Mouse (Mus musculus) intestine, embryonic 14.5 days (tissue): ENCODE results near the gene Vrk1. TPM values are rescaled to one million over a fixed set of nuclear protein-coding genes. Genes with fewer than 3 reads are reported as not detected.

Experiments used
- ATAC-seq: fragments of 200-750 bp; cut with Nextera tagmentation; replicated peaks from 2 replicates; pipeline ENCODE4 v1.8.0; 2017; ENCODE audit warnings: low read depth, moderate number of reproducible peaks, moderate TSS enrichment, moderate library complexity; ENCODE audit not compliant: low FRiP score, low TSS enrichment
- DNase-seq: peaks from one replicate; pipeline ENCODE4 v3.0.0-alpha.2; 2018; ENCODE audit warnings: low spot score
- H3K27ac ChIP-seq: fragments of 300-500 bp; sonication (generic); 2 replicates; pipeline ENCODE4 v1.5.1; 2014; ENCODE audit warnings: low read depth, mild to moderate bottlenecking, control low read depth
- H3K27me3 ChIP-seq: fragments of 300-500 bp; sonication (generic); replicated peaks from 2 replicates; pipeline ENCODE4 v1.6.1; 2014; ENCODE audit warnings: low read length, control low read depth; ENCODE audit not compliant: control insufficient read depth, insufficient read depth
- H3K36me3 ChIP-seq: fragments of 300-500 bp; sonication (generic); 2 replicates; pipeline ENCODE4 v1.6.1; 2014; ENCODE audit warnings: low read length, control low read depth; ENCODE audit not compliant: control insufficient read depth, insufficient read depth
- H3K4me1 ChIP-seq: fragments of 300-500 bp; sonication (generic); replicated peaks from 2 replicates; pipeline ENCODE4 v1.6.1; 2014; ENCODE audit warnings: low read length, control low read depth, mixed read lengths; ENCODE audit not compliant: control insufficient read depth, insufficient read depth
- H3K4me2 ChIP-seq: fragments of 300-500 bp; sonication (generic); 2 replicates; pipeline ENCODE4 v1.6.1; 2014; ENCODE audit warnings: low read length
- H3K4me3 ChIP-seq: fragments of 300-500 bp; sonication (generic); 2 replicates; pipeline ENCODE4 v1.5.1; 2014; ENCODE audit warnings: low read depth, low read length, control low read depth, mixed read lengths
- H3K9ac ChIP-seq: fragments of 300-500 bp; sonication (generic); 2 replicates; pipeline ENCODE4 v1.6.1; 2014; ENCODE audit warnings: mild to moderate bottlenecking, low read length
- H3K9me3 ChIP-seq: fragments of 300-500 bp; sonication (generic); 2 replicates; pipeline ENCODE4 v1.6.1; 2016; ENCODE audit warnings: low read length, control low read depth; ENCODE audit not compliant: control insufficient read depth
- WGBS: fragments of 180-500 bp; shearing (Covaris S2); extraction: QIAGEN DNeasy Blood & Tissue Kit; methylation state at CpG from one replicate; pipeline ENCODE4 v1.1.7; 2014; 5-methylcytosine and 5-hydroxymethylcytosine counted together
- polyA plus RNA-seq: library from polyadenylated mRNA; unstranded; fragments of >200 nt; fragmentation: Nextera tagmentation; extraction: Ambion mirVana; gene quantifications from 2 replicates; pipeline ENCODE4 v1.2.1, GENCODE M21; 2014

The Vrk1 gene
- polyA plus RNA-seq, 1 experiment from 2014 or later: 73.2 TPM

GRCm38 (mm10) chr12:106080511-106080910 is 70.5 kb downstream of the Vrk1 start:
- no peak overlapping the region for H3K27ac ChIP-seq
- no peak overlapping the region for H3K4me3 ChIP-seq
- 0 out of 2 replicates have a peak, but pooled peaks cover 10% of the 10 kb centered on the region for H3K36me3 ChIP-seq
- no peak for ATAC-seq
- WGBS: 76% methylated on average over 5 of the region's 5 CpGs
- no peak overlapping the region for H3K9ac ChIP-seq
- H3K4me2 ChIP-seq: no peak overlapping the region
- H3K9me3 ChIP-seq: no peaks in the 10 kb centered on the region
- DNase-seq: no peak
- H3K4me1 ChIP-seq: no peaks in the 10 kb centered on the region
- H3K27me3 ChIP-seq: no peaks in the 10 kb centered on the region

- H3K27me3 ChIP-seq: no peaks in the 10 kb centered on the region
- H3K9me3 ChIP-seq: no peaks in the 10 kb centered on the region
- H3K36me3 ChIP-seq: 0 out of 2 replicates have a peak, but pooled peaks cover 4% of the 10 kb centered on the region
- no peak overlapping the region for H3K9ac ChIP-seq
- no peak for ATAC-seq
- no peak overlapping the region for H3K4me2 ChIP-seq
- no peak overlapping the region for H3K4me3 ChIP-seq
- no peaks in the 10 kb centered on the region for H3K4me1 ChIP-seq
- WGBS: 61% methylated on average over 23 of the region's 23 CpGs
- H3K27ac ChIP-seq: no peak overlapping the region
- DNase-seq: no peak
Measured at GRCm38 (mm10) chr12:106080945-106081747, 71.1 kb downstream of the Vrk1 start.

GRCm38 (mm10) chr12:106081748-106082140 is 71.7 kb downstream of the Vrk1 start:
- 76% methylated on average over 7 of the region's 7 CpGs for WGBS
- no peak for DNase-seq
- H3K27ac ChIP-seq: no peak overlapping the region
- no peak overlapping the region for H3K4me2 ChIP-seq
- H3K9ac ChIP-seq: no peak overlapping the region
- no peaks in the 10 kb centered on the region for H3K4me1 ChIP-seq
- ATAC-seq: no peak
- no peaks in the 10 kb centered on the region for H3K9me3 ChIP-seq
- H3K4me3 ChIP-seq: no peak overlapping the region
- H3K27me3 ChIP-seq: no peaks in the 10 kb centered on the region
- no peaks in the 10 kb centered on the region for H3K36me3 ChIP-seq

DNA sequence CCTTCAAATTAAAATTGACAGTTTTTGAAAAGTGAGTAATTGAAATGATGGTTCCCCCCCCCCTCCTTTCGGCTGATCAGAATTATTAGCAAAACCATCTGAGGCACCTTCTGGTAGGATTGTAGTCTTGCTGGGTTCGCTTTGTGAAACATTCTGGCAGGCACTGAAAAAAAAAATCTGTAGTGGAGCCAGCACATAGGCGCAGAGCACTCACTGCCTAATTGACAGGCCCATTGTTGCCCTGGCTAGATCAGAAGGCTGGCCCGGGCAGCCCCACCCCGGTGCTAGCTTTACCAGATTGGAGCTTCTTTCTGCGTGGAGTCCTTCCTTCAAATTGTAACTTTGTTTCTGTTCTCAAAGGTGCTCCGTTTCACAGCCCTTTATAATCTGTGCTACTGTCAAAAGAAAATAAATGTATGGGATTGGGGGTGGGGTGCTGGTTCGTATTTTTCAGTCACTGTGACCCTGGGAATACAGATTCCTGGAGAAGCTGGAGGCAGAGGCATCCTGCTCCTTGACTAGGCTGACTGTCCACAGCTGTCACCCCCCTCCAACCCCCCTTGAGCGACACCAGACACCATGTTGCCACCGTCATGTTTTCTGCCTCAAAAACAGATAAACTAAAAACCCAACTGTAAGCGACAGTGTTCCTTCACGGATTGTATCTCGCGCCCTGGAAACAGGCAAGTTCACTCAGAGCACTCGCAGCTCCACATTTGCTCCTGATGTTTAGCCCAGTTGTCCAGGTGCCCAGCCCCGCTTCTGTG is 72.3 kb downstream of the Vrk1 start:
- ATAC-seq: no peak

DNA sequence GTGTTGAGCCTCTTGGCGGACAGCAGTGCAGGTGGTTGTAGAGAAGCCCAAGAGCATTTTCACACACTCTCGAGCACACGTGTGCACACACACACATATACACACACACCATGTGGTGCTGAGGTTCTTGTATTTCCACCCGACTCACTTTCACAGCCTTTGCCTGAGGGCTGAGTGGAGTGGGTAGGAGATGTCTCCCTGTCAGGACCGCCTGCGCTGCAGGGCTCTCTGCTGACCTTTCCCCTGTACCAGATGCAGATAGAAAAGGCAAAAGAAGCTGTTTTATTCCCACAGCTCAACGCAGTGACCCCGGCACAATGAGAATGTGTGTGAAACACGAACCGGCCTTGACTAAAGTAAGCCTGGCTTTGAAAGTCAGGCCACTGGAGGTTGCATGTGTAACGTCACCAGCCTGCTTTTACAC is 72.9 kb downstream of the Vrk1 start:
- no peaks in the 10 kb centered on the region for H3K4me1 ChIP-seq
- no peaks in the 10 kb centered on the region for H3K36me3 ChIP-seq
- H3K9ac ChIP-seq: no peak overlapping the region
- DNase-seq (no peak), ATAC-seq (no peak)
- no peak overlapping the region for H3K27ac ChIP-seq
- no peak overlapping the region for H3K4me3 ChIP-seq
- 57% methylated on average over 11 of the region's 11 CpGs for WGBS
- no peak overlapping the region for H3K4me2 ChIP-seq
- no peaks in the 10 kb centered on the region for H3K27me3 ChIP-seq
- no peaks in the 10 kb centered on the region for H3K9me3 ChIP-seq

More for the DNA sequence above, 72.3 kb downstream of the Vrk1 start:
- no peak overlapping the region for H3K27ac ChIP-seq
- no peaks in the 10 kb centered on the region for H3K4me1 ChIP-seq
- H3K9me3 ChIP-seq: no peaks in the 10 kb centered on the region
- H3K36me3 ChIP-seq: no peaks in the 10 kb centered on the region
- H3K4me2 ChIP-seq: no peak overlapping the region
- 45% methylated on average over 16 of the region's 16 CpGs for WGBS
- no peak overlapping the region for H3K9ac ChIP-seq
- H3K27me3 ChIP-seq: no peaks in the 10 kb centered on the region
- H3K4me3 ChIP-seq: no peak overlapping the region
- DNase-seq: no peak

DNA sequence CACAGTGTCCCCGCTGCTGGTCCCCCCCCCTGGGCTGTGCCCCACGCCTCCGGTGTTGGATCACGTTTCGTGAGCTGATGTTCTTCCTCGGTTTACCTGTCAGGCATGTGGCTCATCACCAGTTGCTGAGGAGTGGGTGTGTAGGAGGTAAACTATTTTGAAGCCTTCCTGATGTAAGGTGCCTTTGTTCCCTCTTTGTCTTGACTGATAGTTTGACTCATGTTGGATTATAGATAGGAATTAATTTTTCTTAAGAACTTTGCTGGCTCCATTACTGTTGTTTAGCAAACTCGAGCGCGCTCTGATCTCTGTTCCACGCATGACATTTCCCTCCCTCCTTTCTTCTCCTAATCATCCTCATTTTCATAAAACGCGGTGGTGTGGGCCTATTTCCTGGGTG is 74.1 kb downstream of the Vrk1 start:
- H3K4me3 ChIP-seq: no peak overlapping the region
- no peaks in the 10 kb centered on the region for H3K36me3 ChIP-seq
- no peak overlapping the region for H3K4me2 ChIP-seq
- no peak overlapping the region for H3K9ac ChIP-seq
- ATAC-seq (no peak), DNase-seq (no peak)
- H3K9me3 ChIP-seq: no peaks in the 10 kb centered on the region
- no peaks in the 10 kb centered on the region for H3K4me1 ChIP-seq
- whole genome bisulfite sequencing: 87% methylated on average over 12 of the region's 12 CpGs
- no peaks in the 10 kb centered on the region for H3K27me3 ChIP-seq
- H3K27ac ChIP-seq: no peak overlapping the region

- H3K27ac ChIP-seq: no peak overlapping the region
- H3K36me3 ChIP-seq: no peaks in the 10 kb centered on the region
- ATAC-seq (no peak), DNase-seq (no peak)
- H3K4me2 ChIP-seq: no peak overlapping the region
- H3K9me3 ChIP-seq: 0 out of 2 replicates have a peak, but pooled peaks cover 3% of the 10 kb centered on the region
- 88% methylated on average over 9 of the region's 9 CpGs for WGBS
- no peaks in the 10 kb centered on the region for H3K27me3 ChIP-seq
- no peak overlapping the region for H3K9ac ChIP-seq
- no peak overlapping the region for H3K4me3 ChIP-seq
- H3K4me1 ChIP-seq: no peaks in the 10 kb centered on the region
Measured at GRCm38 (mm10) chr12:106094827-106095226, 84.8 kb downstream of the Vrk1 start.

- 95% methylated on average over 6 of the region's 6 CpGs for WGBS
- Histone ChIP-seq H3K9me3 (no peaks in the 10 kb centered on the region), H3K4me3 (no peak overlapping the region), H3K4me1 (no peaks in the 10 kb centered on the region), H3K9ac (no peak overlapping the region), H3K36me3 (no peaks in the 10 kb centered on the region), H3K27me3 (no peaks in the 10 kb centered on the region), H3K4me2 (no peak overlapping the region), H3K27ac (no peak overlapping the region)
- no peak for DNase-seq
- no peak for ATAC-seq
Measured at GRCm38 (mm10) chr12:106102003-106102402, 92.0 kb downstream of the Vrk1 start.
